Mouse (Mus musculus) ES-E14 (cell line): ENCODE measurements around the gene Bsdc1. TPM values are rescaled to one million over a fixed set of nuclear protein-coding genes. Genes with fewer than 3 reads are reported as not detected.
"Not testable (repeated sequence)": the region's sequence is repeated elsewhere in the genome, so short reads cannot be mapped to it uniquely, and the experiment has no call there.

Experiments used
- DNase-seq: peaks from one replicate; pipeline ENCODE4 v3.0.0-alpha.2; 2013; ENCODE audit warnings: low read depth, low spot score
- H3K27ac ChIP-seq: 2 replicates; pipeline ENCODE4 v1.5.1; 2012; ENCODE audit warnings: low read depth, mild to moderate bottlenecking, low read length, moderate library complexity, mixed read lengths; ENCODE audit not compliant: poor library complexity, insufficient read depth, severe bottlenecking
- H3K36me3 ChIP-seq: 2 replicates; pipeline ENCODE4 v1.6.1; 2012; ENCODE audit warnings: mild to moderate bottlenecking, low read length, moderate library complexity, mixed read lengths; ENCODE audit not compliant: control insufficient read depth, poor library complexity, insufficient read depth, severe bottlenecking
- H3K4me1 ChIP-seq, 2 experiments: fragments of 150-350 bp in 1 of 2; sonication (generic) in 1 of 2; 2 replicates each; pipeline ENCODE4 v1.6.1; 2012; ENCODE audit warnings: low read length in 2 of 2, mild to moderate bottlenecking in 1 of 2, mixed read lengths in 1 of 2; ENCODE audit not compliant: control insufficient read depth in 2 of 2, insufficient read depth in 2 of 2, poor library complexity in 1 of 2
- H3K4me3 ChIP-seq, 2 experiments: fragments of 150-350 bp in 1 of 2; sonication (generic) in 1 of 2; 2 replicates each; pipeline ENCODE4 v1.5.1; 2012; ENCODE audit warnings: low read length in 2 of 2, low read depth in 1 of 2, mild to moderate bottlenecking in 1 of 2, mixed read lengths in 1 of 2; ENCODE audit not compliant: insufficient read depth in 1 of 2, poor library complexity in 1 of 2, severe bottlenecking in 1 of 2
- H3K9ac ChIP-seq: 2 replicates; pipeline ENCODE4 v1.6.1; 2012; ENCODE audit warnings: low read depth, mild to moderate bottlenecking, low read length, mixed read lengths; ENCODE audit not compliant: poor library complexity, insufficient read depth, severe bottlenecking
- H3K9me3 ChIP-seq: fragments of 150-350 bp; sonication (generic); 2 replicates; pipeline ENCODE4 v1.6.1; 2012; ENCODE audit warnings: low read depth, mild to moderate bottlenecking, low read length; ENCODE audit not compliant: control insufficient read depth, insufficient read depth
- CHD2 ChIP-seq: IDR thresholded peaks from 2 replicates; pipeline ENCODE4 v1.6.1; 2014; ENCODE audit warnings: mild to moderate bottlenecking, low read depth, low read length, inconsistent platforms
- HCFC1 ChIP-seq: IDR thresholded peaks from 2 replicates; pipeline ENCODE4 v1.6.1; 2012; ENCODE audit warnings: low read length, inconsistent platforms, borderline replicate concordance; ENCODE audit not compliant: insufficient read depth
- MAFK ChIP-seq: IDR thresholded peaks from 2 replicates; pipeline ENCODE4 v1.6.1; 2014; ENCODE audit warnings: mild to moderate bottlenecking, low read depth, low read length, inconsistent platforms; ENCODE audit not compliant: insufficient read depth
- ZC3H11A ChIP-seq: IDR thresholded peaks from 2 replicates; pipeline ENCODE4 v1.6.1; 2012; ENCODE audit warnings: low read depth, mild to moderate bottlenecking, inconsistent platforms, low read length, borderline replicate concordance
- ZNF384 ChIP-seq: IDR thresholded peaks from 2 replicates; pipeline ENCODE4 v1.6.1; 2012; ENCODE audit warnings: low read depth, low read length, inconsistent platforms
- in situ Hi-C, 2 experiments: fragments of 600-800 bp; cut with MboI; formaldehyde crosslinking; loops; one replicate each; pipeline ENCODE4 v1.15.1; 2025; ENCODE audit warnings: low sequenced_read_pairs in 2 of 2, inconsistent platforms in 1 of 2; ENCODE audit not compliant: unreplicated experiment in 2 of 2
- total RNA-seq: library from RNA; depleted of rRNA; stranded (reverse); fragments of 300-350 nt; gene quantifications from 2 replicates; pipeline ENCODE4 v1.2.3, GENCODE M21; 2012; rRNA removed

Gene Bsdc1
- total RNA-seq, 1 experiment, result 33.3 TPM

- Histone ChIP-seq H3K4me1 (peaks cover 0 to 15% of the 10 kb centered on the region in 2 experiments; a peak in 1 of 4 replicates), H3K9ac (no peak overlapping the region), H3K27ac (no peak overlapping the region), H3K36me3 (peaks cover 47% of the 10 kb centered on the region), H3K4me3 (no peak overlapping the region), H3K9me3 (no peaks in the 10 kb centered on the region)
- no peak for TF ChIP-seq ZNF384
- no peak for TF ChIP-seq ZC3H11A
- TF ChIP-seq HCFC1, result no peak
- no peak for TF ChIP-seq MAFK
- TF ChIP-seq CHD2, result no peak
- no peak for DNase-seq
- in situ Hi-C loops, result no loop called here
These were observed 55.5 kb downstream of the Bsdc1 start for GRCm38 (mm10) chr4:129516925-129517324.

DNA sequence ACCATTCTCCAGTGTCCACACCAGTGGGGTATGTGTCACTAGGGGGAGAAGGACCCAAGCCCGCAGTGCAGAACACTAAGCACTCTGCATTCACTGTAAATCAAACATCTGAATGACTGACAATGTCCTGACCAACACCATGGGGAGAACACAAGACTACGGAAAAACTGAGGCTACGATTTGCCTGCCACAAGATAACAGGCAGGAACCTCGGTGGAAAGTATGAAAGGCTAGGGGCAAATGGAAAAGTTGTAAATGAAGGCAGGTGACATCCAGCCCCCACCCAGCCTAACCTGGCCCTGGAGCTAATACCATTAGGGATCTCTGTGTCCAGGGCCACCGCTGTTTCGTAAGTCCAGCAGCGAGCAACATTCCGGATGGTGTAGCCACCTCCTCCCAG, 57.1 kb downstream of the Bsdc1 start:
- no peak overlapping the region for H3K4me3 ChIP-seq
- H3K36me3 ChIP-seq, result peaks cover 61% of the 10 kb centered on the region
- in situ Hi-C loops, result no loop called here
- no peak for TF ChIP-seq HCFC1
- no peak for TF ChIP-seq MAFK
- no peak for TF ChIP-seq ZC3H11A
- no peak for TF ChIP-seq ZNF384
- no peak overlapping the region for H3K27ac ChIP-seq
- no peaks in the 10 kb centered on the region for H3K9me3 ChIP-seq
- H3K4me1 ChIP-seq, result peaks cover 0 to 10% of the 10 kb centered on the region in 2 experiments; a peak in 1 of 4 replicates
- H3K9ac ChIP-seq, result no peak overlapping the region
- no peak for DNase-seq

DNA sequence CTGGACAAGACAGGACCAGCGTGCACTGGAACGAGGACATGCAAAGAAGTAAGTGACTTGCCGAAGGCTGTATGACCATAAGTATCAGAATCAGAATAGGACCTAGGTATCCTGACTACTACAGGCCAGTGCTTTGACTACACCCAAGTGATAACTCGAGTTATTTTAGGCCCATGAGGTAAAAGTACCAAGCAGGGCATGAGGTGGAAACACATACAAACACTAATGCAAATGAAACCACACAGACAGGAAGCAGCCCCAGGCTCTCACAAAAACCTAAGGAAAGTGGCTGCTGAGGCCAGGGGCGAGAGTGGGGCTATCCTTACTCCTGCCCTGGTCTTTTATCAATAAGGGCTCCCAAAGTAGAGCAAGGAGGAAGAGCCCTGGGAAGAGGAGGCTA, 64.0 kb downstream of the Bsdc1 start:
- DNase-seq, result no peak
- peaks cover 40% of the 10 kb centered on the region for H3K36me3 ChIP-seq
- no peak overlapping the region for H3K9ac ChIP-seq
- TF ChIP-seq ZC3H11A (no peak), ZNF384 (no peak), CHD2 (no peak), HCFC1 (no peak), MAFK (no peak)
- no peak overlapping the region for H3K4me3 ChIP-seq
- H3K27ac ChIP-seq, result no peak overlapping the region
- H3K4me1 ChIP-seq, result no peaks in the 10 kb centered on the region
- H3K9me3 ChIP-seq, result no peaks in the 10 kb centered on the region
- in situ Hi-C loops, result no loop called here

GRCm38 (mm10) chr4:129525889-129526288, 64.5 kb downstream of the Bsdc1 start:
- Histone ChIP-seq H3K4me3 (no peak overlapping the region), H3K36me3 (peaks cover 39% of the 10 kb centered on the region), H3K9ac (no peak overlapping the region), H3K9me3 (no peaks in the 10 kb centered on the region), H3K27ac (no peak overlapping the region), H3K4me1 (no peaks in the 10 kb centered on the region)
- in situ Hi-C loops, result no loop called here
- no peak for TF ChIP-seq HCFC1
- no peak for TF ChIP-seq MAFK
- TF ChIP-seq ZC3H11A, result no peak
- no peak for TF ChIP-seq ZNF384
- TF ChIP-seq CHD2, result no peak
- DNase-seq, result no peak

DNA sequence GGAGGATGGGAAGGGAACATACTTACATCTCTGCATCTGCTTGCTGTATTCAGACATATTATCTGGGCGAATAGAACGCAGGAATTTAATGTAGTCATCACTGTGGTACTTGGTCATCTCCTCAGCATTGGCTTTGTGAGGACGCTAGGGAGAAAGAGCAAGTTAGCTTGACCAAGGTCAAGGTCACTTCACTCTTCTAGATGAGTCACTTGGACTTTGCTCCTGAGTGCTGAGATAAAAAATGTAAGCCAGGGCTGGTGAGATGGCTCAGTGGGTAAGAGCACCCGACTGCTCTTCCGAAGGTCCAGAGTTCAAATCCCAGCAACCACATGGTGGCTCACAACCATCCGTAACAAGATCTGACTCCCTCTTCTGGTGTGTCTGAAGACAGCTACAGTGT, 67.5 kb downstream of the Bsdc1 start:
- H3K9ac ChIP-seq, H3K4me1 ChIP-seq, in situ Hi-C loops, H3K9me3 ChIP-seq, H3K27ac ChIP-seq, DNase-seq, H3K4me3 ChIP-seq: not testable (repeated sequence)
- peaks cover 26% of the 10 kb centered on the region for H3K36me3 ChIP-seq

Other genes with a start within 250 kb of the Bsdc1 start
- gene C77080, start 200.2 kb upstream of the Bsdc1 start, total RNA-seq, result 14.4 and 22.5 TPM in 2 replicates
- gene Sync, start 174.0 kb upstream of the Bsdc1 start, total RNA-seq, result 2.0 and 2.1 TPM in 2 replicates
- 59.7 and 81.2 TPM in 2 replicates for gene Rbbp4, start 126.2 kb upstream of the Bsdc1 start, total RNA-seq
- gene Zbtb8os, start 125.9 kb upstream of the Bsdc1 start, total RNA-seq, result 41.4 and 59.9 TPM in 2 replicates
- 25.3 and 32.5 TPM in 2 replicates for gene Zbtb8a, start 83.5 kb upstream of the Bsdc1 start, total RNA-seq
- gene Zbtb8b, start 20.7 kb upstream of the Bsdc1 start, total RNA-seq, result 2.5 and 2.7 TPM in 2 replicates
- 0.16 TPM in 1 of 2 replicates, not detected in the other for gene Tssk3, start 29.4 kb downstream of the Bsdc1 start, total RNA-seq
- not detected in 2 replicates for gene Fam229a, start 29.6 kb downstream of the Bsdc1 start, total RNA-seq
- gene Marcksl1, start 52.0 kb downstream of the Bsdc1 start, total RNA-seq, result 175 and 233 TPM in 2 replicates
- 96.0 and 102 TPM in 2 replicates for gene Hdac1, start 81.1 kb downstream of the Bsdc1 start, total RNA-seq
- 19.1 and 36.6 TPM in 2 replicates for gene Lck, start 112.1 kb downstream of the Bsdc1 start, total RNA-seq
- not detected in 2 replicates for gene Fam167b, start 117.0 kb downstream of the Bsdc1 start, total RNA-seq
- 297 and 328 TPM in 2 replicates for gene Eif3i, start 139.1 kb downstream of the Bsdc1 start, total RNA-seq
- gene Tmem234, start 139.1 kb downstream of the Bsdc1 start, total RNA-seq, result 172 and 193 TPM in 2 replicates
- 0.71 and 1.2 TPM in 2 replicates for gene Dcdc2b, start 152.7 kb downstream of the Bsdc1 start, total RNA-seq
- gene Iqcc, start 157.5 kb downstream of the Bsdc1 start, total RNA-seq, result 7.9 and 8.7 TPM in 2 replicates
- 9.1 and 11.1 TPM in 2 replicates for gene Ccdc28b, start 162.4 kb downstream of the Bsdc1 start, total RNA-seq
- 61.5 and 72.9 TPM in 2 replicates for gene Txlna, start 179.5 kb downstream of the Bsdc1 start, total RNA-seq
- 29.4 and 39.4 TPM in 2 replicates for gene Kpna6, start 211.2 kb downstream of the Bsdc1 start, total RNA-seq
- gene Tmem39b, start 235.3 kb downstream of the Bsdc1 start, total RNA-seq, result 15.8 and 16.9 TPM in 2 replicates